Mouse (Mus musculus): ENCODE results near the gene Unc5a. TPM values are rescaled to one million over a fixed set of nuclear protein-coding genes. Genes with fewer than 3 reads are reported as not detected.

Gene Unc5a
- polyA plus RNA-seq, 1 experiment from 2014 or later, result 2.4 TPM

DNA sequence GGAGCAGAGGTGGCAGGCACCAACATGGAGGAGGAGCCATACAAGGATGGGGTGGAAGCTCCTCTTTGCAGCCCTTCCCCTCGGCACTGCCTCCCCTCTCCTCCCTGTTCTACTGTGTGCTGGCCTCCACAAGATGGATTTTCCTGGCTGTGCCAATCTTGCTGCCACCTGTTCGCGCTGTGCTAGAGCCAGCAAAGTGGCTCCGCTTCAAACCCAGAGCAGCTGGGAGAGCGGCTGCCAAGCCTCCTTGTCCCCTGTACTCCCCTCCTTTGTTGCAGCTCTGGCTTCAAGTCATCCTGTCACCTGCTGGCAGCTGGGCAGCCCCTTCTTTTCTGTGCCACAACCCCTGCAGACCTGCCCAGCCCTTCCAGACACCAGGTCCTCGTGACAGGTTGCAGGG, 13.0 kb upstream of the Unc5a start:
- DNase-seq (ENCODE audit: extremely low spot score, low spot score), result no peak
- H3K9me3 ChIP-seq, result no peaks in the 10 kb centered on the region
- no peaks in the 10 kb centered on the region; the same call in 1 of the 2 replicates for H3K4me1 ChIP-seq
- WGBS, result 76% methylated on average over 6 of the region's 6 CpGs
- no peak overlapping the region for H3K4me3 ChIP-seq
- peaks cover 40% of the 10 kb centered on the region for H3K27me3 ChIP-seq (ENCODE audit: poor library complexity, severe bottlenecking)
- H3K27ac ChIP-seq, result no peak overlapping the region
- no peaks in the 10 kb centered on the region for H3K36me3 ChIP-seq (replicated peaks)

DNA sequence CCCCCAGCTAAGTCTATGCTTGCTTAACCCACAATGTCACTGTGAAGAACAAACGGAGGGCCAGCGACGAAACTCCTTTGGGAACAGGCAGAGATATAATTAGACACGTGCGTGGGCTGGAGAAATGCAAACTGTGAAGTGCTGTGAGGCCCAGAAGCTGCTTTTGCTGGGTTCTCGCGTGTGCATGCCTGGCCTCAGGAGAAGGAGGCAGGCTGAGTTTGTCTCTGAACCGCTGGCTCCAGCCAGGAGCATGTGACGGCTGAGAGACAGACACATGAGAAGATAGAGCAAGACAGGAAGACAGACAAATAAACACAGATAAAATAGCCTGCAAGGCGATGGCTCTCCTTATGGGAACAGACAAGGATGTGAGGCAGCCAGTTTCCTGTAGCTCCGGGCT, 11.3 kb upstream of the Unc5a start:
- WGBS, result 78% methylated on average over 11 of the region's 11 CpGs
- Histone ChIP-seq H3K4me3 (no peak overlapping the region), H3K4me1 (peaks cover 6% of the 10 kb centered on the region), H3K36me3 (replicated peaks) (no peaks in the 10 kb centered on the region), H3K9me3 (no peaks in the 10 kb centered on the region), H3K27me3 (ENCODE audit: poor library complexity, severe bottlenecking) (peaks cover 50% of the 10 kb centered on the region), H3K27ac (no peak overlapping the region)
- no peak for DNase-seq (ENCODE audit: extremely low spot score, low spot score)

DNA sequence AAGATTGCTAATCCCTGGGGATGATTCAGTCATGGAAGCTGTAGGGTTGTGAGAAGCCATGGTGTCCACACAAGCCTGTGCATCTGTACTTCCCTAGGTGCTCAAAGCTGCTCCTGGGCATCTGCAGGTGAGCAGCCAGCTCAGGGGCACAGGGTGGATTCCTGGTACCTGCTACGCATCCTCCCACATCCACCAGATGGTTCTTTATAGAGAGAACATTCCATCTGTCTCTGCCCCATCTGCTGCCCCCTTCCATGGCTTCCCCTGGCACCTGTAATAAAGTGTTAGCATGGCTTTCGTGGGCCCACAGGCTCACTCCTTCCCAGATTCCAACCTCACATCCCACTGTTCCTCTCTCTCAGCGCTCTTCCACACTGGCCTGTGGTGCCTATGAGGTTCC, 10.7 kb upstream of the Unc5a start:
- Histone ChIP-seq H3K27ac (no peak overlapping the region), H3K36me3 (replicated peaks) (no peaks in the 10 kb centered on the region), H3K4me3 (no peak overlapping the region), H3K9me3 (no peaks in the 10 kb centered on the region), H3K27me3 (ENCODE audit: poor library complexity, severe bottlenecking) (peaks cover 56% of the 10 kb centered on the region), H3K4me1 (peaks cover 6% of the 10 kb centered on the region)
- 90% methylated on average over 3 of the region's 3 CpGs for WGBS
- no peak for DNase-seq (ENCODE audit: extremely low spot score, low spot score)

DNA sequence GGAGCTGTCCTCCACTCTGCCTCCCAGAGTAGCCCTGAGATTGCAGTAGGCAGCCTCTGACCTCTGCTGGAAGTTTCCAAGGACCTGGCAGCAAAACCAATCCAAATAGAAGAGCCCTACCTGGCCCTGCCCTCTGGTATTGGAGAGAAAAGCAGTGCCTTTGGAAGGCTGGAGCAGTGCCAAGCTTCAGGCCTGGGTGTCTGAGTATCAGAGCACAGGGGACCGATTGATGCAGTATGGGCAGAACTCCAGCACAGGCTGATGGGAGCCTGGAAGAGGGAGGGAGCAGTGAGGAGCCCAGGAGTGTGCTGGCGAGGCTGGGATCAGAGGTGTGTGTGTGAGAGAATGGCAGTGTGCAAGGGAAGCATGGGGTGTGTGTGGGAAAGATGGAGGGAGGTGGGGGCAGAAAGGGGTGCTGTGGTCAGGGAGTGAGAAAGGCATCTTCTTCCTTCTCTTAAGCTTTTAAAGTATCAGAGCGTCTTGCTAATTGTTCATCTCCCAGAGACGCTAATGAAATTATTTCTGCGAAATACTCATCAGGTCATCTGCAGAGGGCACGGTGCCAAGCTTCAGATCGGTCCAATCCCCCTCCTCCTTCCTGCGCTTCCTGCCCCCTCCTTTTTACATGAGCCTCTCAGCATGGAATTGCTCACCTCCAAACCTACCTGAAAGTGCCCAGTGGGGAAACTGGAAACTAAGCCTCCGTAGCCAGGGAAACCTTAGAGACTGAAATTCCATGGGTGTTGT, 4.6 kb upstream of the Unc5a start:
- H3K36me3 ChIP-seq (replicated peaks), result no peaks in the 10 kb centered on the region
- H3K9me3 ChIP-seq, result no peaks in the 10 kb centered on the region
- H3K4me1 ChIP-seq, result peaks cover 19% of the 10 kb centered on the region
- peaks cover 94% of the 10 kb centered on the region for H3K27me3 ChIP-seq (ENCODE audit: poor library complexity, severe bottlenecking)
- no peak overlapping the region for H3K27ac ChIP-seq
- WGBS, result 50% methylated on average over 9 of the region's 9 CpGs
- no peak for DNase-seq (ENCODE audit: extremely low spot score, low spot score)
- H3K4me3 ChIP-seq, result no peak overlapping the region

DNA sequence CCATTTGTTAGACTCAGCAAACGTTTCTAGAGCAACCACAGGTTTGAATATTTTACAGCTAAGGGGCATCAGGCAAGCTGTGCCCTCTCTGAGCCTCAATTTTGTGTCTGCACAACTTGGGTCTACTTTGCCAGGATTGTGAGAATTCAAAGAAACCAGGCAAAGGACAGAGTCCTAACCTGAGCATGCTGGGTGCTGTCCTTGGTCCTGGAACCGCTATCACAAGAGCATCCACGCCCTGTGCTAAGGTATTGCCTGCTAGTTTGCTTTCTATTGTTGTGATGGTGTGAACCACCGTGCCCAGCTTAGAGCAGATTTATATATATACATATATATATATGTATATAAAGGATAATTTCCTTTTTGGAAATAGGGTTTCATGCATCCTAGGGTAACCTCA, 3.9 kb upstream of the Unc5a start:
- no peak overlapping the region for H3K4me3 ChIP-seq
- peaks cover 94% of the 10 kb centered on the region for H3K27me3 ChIP-seq (ENCODE audit: poor library complexity, severe bottlenecking)
- H3K4me1 ChIP-seq, result peaks cover 26% of the 10 kb centered on the region
- DNase-seq (ENCODE audit: extremely low spot score, low spot score), result no peak
- H3K9me3 ChIP-seq, result no peaks in the 10 kb centered on the region
- no peaks in the 10 kb centered on the region for H3K36me3 ChIP-seq (replicated peaks)
- 15% methylated on average over 4 of the region's 4 CpGs for WGBS
- H3K27ac ChIP-seq, result no peak overlapping the region

DNA sequence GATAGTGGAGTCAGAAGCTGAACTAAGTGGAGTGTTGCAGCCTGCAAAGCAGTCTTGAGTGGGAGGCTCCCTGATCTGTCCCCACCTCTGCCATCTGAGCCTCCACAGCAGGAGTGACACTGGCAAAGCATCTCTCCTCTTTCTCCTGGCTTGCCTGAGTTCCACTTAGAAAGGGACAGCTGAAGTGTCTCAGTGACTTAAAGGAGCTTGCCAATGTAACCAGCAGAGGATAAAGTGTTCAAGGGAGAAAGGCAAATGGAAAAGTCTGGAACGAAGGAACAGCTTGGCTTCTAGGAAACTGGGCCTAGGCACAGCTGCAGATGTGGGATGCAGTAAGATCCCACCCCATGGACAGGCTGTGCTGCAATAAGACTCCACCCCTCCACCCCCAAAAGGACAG, 2.8 kb upstream of the Unc5a start:
- peaks cover 97% of the 10 kb centered on the region for H3K27me3 ChIP-seq (ENCODE audit: poor library complexity, severe bottlenecking)

DNA sequence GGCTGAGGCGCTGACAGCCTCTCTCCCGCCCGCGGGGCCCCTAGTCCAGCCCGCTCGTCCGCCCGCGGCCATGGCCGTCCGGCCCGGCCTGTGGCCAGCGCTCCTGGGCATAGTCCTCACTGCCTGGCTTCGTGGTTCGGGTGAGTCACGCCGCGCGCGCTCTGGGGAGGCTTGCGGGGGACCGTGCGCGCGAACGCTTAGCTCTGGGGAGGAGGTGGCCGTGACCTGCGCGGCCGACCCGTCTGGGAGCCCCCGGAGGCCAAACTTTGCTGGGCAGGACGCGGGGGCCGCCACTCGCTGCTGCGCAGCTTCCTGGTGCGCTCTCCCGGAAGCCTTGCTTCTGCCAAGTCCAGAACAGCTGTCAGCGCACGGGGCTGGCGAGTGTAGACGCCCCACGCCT, 381 bp downstream of the Unc5a start:
- peak; percentile 54 for DNase-seq (ENCODE audit: extremely low spot score, low spot score)
- Histone ChIP-seq H3K4me1 (peaks cover 50% of the 10 kb centered on the region), H3K4me3 (peak overlapping the region; percentile 72), H3K36me3 (replicated peaks) (no peaks in the 10 kb centered on the region), H3K9me3 (no peaks in the 10 kb centered on the region), H3K27me3 (ENCODE audit: poor library complexity, severe bottlenecking) (peaks cover 100% of the 10 kb centered on the region), H3K27ac (peak overlapping the region; percentile 79)
- under 1% methylated on average over 44 of the region's 44 CpGs for WGBS

More for the DNA sequence above, 2.8 kb upstream of the Unc5a start:
- Histone ChIP-seq H3K4me1 (peaks cover 37% of the 10 kb centered on the region), H3K4me3 (no peak overlapping the region), H3K36me3 (replicated peaks) (no peaks in the 10 kb centered on the region), H3K9me3 (no peaks in the 10 kb centered on the region), H3K27ac (no peak overlapping the region)
- no peak for DNase-seq (ENCODE audit: extremely low spot score, low spot score)
- 91% methylated on average over 1 of the region's 1 CpGs for WGBS

DNA sequence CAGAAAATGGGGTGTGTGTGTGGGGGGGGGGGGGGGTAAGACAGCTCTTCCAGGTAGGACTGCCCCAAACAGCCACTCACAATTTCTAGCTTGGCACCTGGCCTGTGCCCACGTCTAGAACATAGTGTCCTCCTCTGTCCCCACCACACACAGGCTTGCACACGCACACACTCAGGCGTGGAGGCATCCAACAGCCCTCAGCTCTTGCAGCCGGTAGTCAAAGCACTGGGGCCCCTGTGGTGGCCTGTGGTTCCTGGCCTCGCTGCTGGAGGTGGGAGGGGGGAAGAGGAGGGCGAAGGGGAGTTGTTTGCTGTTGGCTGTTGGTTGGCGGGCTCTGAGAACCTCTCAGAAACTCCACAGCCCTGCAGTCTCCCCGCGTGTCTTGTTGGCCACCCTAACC, 920 bp downstream of the Unc5a start:
- H3K4me1 ChIP-seq, result peaks cover 55% of the 10 kb centered on the region
- DNase-seq (ENCODE audit: extremely low spot score, low spot score), result no peak
- WGBS, result 1% methylated on average over 9 of the region's 9 CpGs
- H3K4me3 ChIP-seq, result peak overlapping the region; percentile 72
- peaks cover 100% of the 10 kb centered on the region for H3K27me3 ChIP-seq (ENCODE audit: poor library complexity, severe bottlenecking)
- H3K36me3 ChIP-seq (replicated peaks), result no peaks in the 10 kb centered on the region
- no peak overlapping the region; the same call in 1 of the 2 replicates for H3K27ac ChIP-seq
- no peaks in the 10 kb centered on the region for H3K9me3 ChIP-seq

DNA sequence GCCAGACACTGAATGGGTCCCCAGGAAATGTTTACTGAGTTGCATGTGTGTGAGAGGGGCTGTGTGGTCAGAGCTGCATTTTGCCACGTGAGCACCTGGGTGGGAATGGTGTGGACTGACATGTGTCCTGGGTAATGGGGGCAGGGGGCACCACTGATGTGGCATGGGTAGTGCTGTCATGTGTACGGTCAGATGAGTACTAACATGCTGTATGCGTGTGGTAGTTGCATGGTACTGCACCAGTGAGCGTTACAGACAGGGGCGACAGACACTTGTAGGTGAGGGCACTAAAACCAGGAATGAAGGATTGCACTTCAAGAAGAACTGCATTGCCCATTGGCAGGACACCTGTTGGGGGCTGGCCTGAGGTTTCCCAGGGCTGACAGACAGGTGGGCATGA, 2.0 kb downstream of the Unc5a start:
- no peak overlapping the region for H3K4me3 ChIP-seq
- 52% methylated on average over 5 of the region's 5 CpGs for WGBS
- H3K9me3 ChIP-seq, result no peaks in the 10 kb centered on the region
- peaks cover 66% of the 10 kb centered on the region for H3K4me1 ChIP-seq
- peaks cover 100% of the 10 kb centered on the region for H3K27me3 ChIP-seq (ENCODE audit: poor library complexity, severe bottlenecking)
- no peak for DNase-seq (ENCODE audit: extremely low spot score, low spot score)
- no peaks in the 10 kb centered on the region for H3K36me3 ChIP-seq (replicated peaks)
- no peak overlapping the region for H3K27ac ChIP-seq

DNA sequence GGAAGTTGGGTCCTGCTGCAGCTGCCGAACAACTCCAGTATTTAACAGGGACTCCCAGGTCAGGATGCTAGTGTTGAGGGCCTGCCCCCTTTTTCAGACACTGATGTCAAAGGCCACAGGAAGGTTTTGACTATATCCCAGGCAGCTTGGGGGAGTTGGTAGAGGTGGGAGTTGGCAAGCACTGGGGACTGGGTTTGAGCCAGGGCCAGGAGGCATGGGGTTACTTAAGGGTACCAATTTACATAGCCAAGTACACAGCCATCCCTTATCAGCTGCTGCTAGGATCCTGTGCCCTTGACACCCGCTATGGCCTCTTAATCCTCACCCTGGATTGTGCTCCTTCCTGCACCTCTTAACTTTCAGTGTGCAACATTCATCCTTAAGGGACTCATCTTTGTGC, 5.5 kb downstream of the Unc5a start:
- H3K4me1 ChIP-seq, result peaks cover 75% of the 10 kb centered on the region

DNA sequence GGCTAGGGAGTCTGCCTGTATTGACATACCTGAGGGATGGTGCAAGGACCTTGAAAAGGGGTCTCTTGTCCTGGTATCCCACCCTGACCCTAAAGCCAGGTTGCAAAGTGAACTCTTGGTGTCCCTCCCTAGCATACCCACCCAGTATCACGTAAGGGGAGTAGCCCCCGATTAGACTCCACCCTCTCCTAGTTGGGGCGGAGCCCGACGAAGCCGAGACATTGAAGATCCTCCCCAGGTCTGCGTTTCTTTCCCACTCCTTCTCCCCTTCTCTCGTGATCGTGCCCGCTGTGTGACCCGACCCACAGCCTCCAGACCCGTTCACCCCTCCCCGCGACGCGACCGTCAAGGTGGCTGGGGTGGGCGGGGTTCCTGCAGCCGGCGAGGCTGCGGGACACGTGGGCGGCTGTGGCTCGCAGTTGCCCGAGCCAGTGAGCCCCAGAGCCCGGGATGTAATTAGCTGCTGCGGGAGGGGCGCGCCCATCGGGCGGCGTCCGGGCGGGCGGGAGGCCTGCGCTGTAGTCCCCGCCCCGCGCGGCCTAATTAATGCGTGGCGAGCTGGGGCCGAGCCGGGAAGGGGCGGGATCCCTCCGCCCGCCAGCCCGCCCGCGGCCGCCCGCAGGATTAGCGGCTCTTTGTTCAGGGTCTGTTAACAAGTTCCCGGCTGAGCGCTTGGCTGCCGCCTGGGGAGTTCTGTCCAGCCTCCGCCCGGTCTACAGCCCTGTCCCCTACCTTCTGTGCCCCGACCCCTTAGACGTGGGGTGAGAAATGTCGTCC, 6.7 kb downstream of the Unc5a start:
- peaks cover 100% of the 10 kb centered on the region for H3K27me3 ChIP-seq (ENCODE audit: poor library complexity, severe bottlenecking)
- H3K4me3 ChIP-seq, result peak overlapping the region; percentile 58
- H3K9me3 ChIP-seq, result no peaks in the 10 kb centered on the region
- H3K36me3 ChIP-seq (replicated peaks), result no peaks in the 10 kb centered on the region
- DNase-seq (ENCODE audit: extremely low spot score, low spot score), result peak; percentile 86
- H3K27ac ChIP-seq, result peak overlapping the region; percentile 88
- under 1% methylated on average over 61 of the region's 61 CpGs for WGBS
- H3K4me1 ChIP-seq, result peaks cover 74% of the 10 kb centered on the region

More for the DNA sequence above, 5.5 kb downstream of the Unc5a start:
- Histone ChIP-seq H3K4me3 (no peak overlapping the region), H3K36me3 (replicated peaks) (no peaks in the 10 kb centered on the region), H3K27me3 (ENCODE audit: poor library complexity, severe bottlenecking) (peaks cover 100% of the 10 kb centered on the region), H3K27ac (no peak overlapping the region), H3K9me3 (no peaks in the 10 kb centered on the region)
- no peak for DNase-seq (ENCODE audit: extremely low spot score, low spot score)
- WGBS, result 65% methylated on average over 2 of the region's 2 CpGs

DNA sequence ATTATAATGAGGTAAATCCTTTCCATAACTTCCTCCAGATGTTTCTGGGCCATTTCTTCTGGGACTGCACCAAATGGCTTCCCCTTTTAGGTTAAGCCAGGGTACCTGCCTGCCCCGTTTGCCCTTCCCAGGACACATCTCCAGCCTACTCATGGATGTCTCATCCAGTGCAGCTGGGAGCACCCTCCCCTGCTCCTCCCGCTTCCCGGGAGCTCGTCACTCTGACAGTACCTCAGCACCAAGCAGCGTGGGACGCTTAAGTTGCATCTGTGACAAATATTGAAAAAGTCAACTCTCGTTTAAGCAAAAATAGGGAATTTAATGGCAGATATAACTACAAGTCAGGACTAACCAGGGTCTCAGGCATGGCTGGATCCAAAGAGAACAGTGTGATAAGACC, 8.1 kb downstream of the Unc5a start:
- 74% methylated on average over 7 of the region's 7 CpGs for WGBS
- DNase-seq (ENCODE audit: extremely low spot score, low spot score), result no peak
- Histone ChIP-seq H3K4me1 (peaks cover 67% of the 10 kb centered on the region), H3K27me3 (ENCODE audit: poor library complexity, severe bottlenecking) (peaks cover 100% of the 10 kb centered on the region), H3K9me3 (no peaks in the 10 kb centered on the region), H3K4me3 (no peak overlapping the region), H3K36me3 (replicated peaks) (no peaks in the 10 kb centered on the region), H3K27ac (no peak overlapping the region)

DNA sequence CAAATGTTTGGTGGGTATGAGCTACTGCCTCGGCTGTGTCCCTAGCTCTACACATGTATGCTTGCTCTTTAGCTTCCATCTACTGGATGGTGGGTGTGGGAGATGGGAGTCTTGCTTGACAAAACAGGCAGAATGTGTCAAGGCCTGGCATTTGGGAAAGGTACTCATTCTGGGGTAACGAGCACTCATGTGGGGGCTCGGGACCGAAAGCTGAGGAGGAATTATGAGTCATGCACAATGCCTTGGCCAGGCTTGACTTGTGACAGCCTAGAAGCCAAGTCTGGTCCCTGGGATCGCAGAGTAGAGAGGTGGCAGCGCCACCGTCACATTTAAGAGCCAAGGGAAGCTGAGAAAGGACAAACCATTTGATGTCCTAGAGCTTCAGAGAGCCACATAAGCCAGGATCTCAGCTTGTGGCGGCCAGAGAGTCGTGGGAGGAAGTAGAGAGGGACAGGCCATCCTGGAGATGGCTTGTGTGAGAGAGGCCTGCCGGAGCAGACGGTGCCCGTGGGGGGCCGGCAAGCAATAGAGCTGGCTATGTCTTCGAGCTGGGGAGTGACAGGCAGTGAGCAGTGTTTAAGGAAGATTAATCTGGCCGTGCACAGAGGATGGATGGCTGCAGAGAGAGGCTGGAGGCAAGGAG, 10.0 kb downstream of the Unc5a start:
- no peaks in the 10 kb centered on the region for H3K9me3 ChIP-seq
- H3K4me3 ChIP-seq, result no peak overlapping the region
- peaks cover 78% of the 10 kb centered on the region for H3K4me1 ChIP-seq
- H3K27ac ChIP-seq, result 0 out of 2 replicates have a peak overlapping the region, but pooled peaks have one; percentile 48
- no peak for DNase-seq (ENCODE audit: extremely low spot score, low spot score)
- WGBS, result 47% methylated on average over 15 of the region's 15 CpGs
- peaks cover 100% of the 10 kb centered on the region for H3K27me3 ChIP-seq (ENCODE audit: poor library complexity, severe bottlenecking)
- H3K36me3 ChIP-seq (replicated peaks), result no peaks in the 10 kb centered on the region

All from forebrain, embryonic 10.5 days (tissue).